Mouse (Mus musculus) cerebral cortex, adult 2 months (tissue): ENCODE measurements around the gene Tnfsfm13.

Experiments
- WGBS: fragments of 180-500 bp; shearing (Covaris S2); methylation state at CpG from one replicate; pipeline ENCODE4 v1.1.7; 2018; 5-methylcytosine and 5-hydroxymethylcytosine counted together

Tnfsfm13 gene

GRCm38 (mm10) chr11:69704613-69705010, 8.7 kb upstream of the Tnfsfm13 start:
- WGBS = 61% methylated on average over 2 of the region's 2 CpGs

GRCm38 (mm10) chr11:69703814-69704612, 8.1 kb upstream of the Tnfsfm13 start:
- WGBS = 68% methylated on average over 8 of the region's 8 CpGs

- 93% methylated on average over 3 of the region's 3 CpGs for WGBS
Measured at GRCm38 (mm10) chr11:69703381-69703780, 7.5 kb upstream of the Tnfsfm13 start.

- WGBS = 97% methylated on average over 10 of the region's 10 CpGs
Measured at GRCm38 (mm10) chr11:69702886-69703285, 7.0 kb upstream of the Tnfsfm13 start.

GRCm38 (mm10) chr11:69699595-69699994, 3.7 kb upstream of the Tnfsfm13 start:
- WGBS = 84% methylated on average over 1 of the region's 1 CpGs

- WGBS = 79% methylated on average over 5 of the region's 5 CpGs
Measured at GRCm38 (mm10) chr11:69698574-69698973, 2.7 kb upstream of the Tnfsfm13 start.

- WGBS = 95% methylated on average over 3 of the region's 3 CpGs
Measured at GRCm38 (mm10) chr11:69697396-69697795, 1.5 kb upstream of the Tnfsfm13 start.

- 14% methylated on average over 6 of the region's 6 CpGs for WGBS
Measured at GRCm38 (mm10) chr11:69695046-69695360, 895 bp downstream of the Tnfsfm13 start.

GRCm38 (mm10) chr11:69693421-69693965, 2.4 kb downstream of the Tnfsfm13 start:
- WGBS = 80% methylated on average over 11 of the region's 11 CpGs

GRCm38 (mm10) chr11:69692863-69693262, 3.0 kb downstream of the Tnfsfm13 start:
- 87% methylated on average over 6 of the region's 6 CpGs for WGBS

- 79% methylated on average over 9 of the region's 9 CpGs for WGBS
Measured at GRCm38 (mm10) chr11:69692196-69692811, 3.6 kb downstream of the Tnfsfm13 start.

GRCm38 (mm10) chr11:69689891-69690290, 6.0 kb downstream of the Tnfsfm13 start:
- WGBS = 100% methylated on average over 1 of the region's 1 CpGs

GRCm38 (mm10) chr11:69687061-69687460, 8.8 kb downstream of the Tnfsfm13 start:
- WGBS = 80% methylated on average over 5 of the region's 5 CpGs

- WGBS = 27% methylated on average over 4 of the region's 4 CpGs
Measured at GRCm38 (mm10) chr11:69686377-69686776, 9.5 kb downstream of the Tnfsfm13 start.

GRCm38 (mm10) chr11:69685526-69686148, 10.3 kb downstream of the Tnfsfm13 start, which contains the start of gene Tnfsf13:
Tnfsf13 (minus strand) TSS chr11:69685784.
- 36% methylated on average over 10 of the region's 10 CpGs for WGBS

- 92% methylated on average over 6 of the region's 6 CpGs for WGBS
Measured at GRCm38 (mm10) chr11:69684936-69685335, 11.0 kb downstream of the Tnfsfm13 start.

GRCm38 (mm10) chr11:69684128-69684745, 11.7 kb downstream of the Tnfsfm13 start:
- 88% methylated on average over 12 of the region's 12 CpGs for WGBS

- WGBS = 84% methylated on average over 7 of the region's 7 CpGs
Measured at GRCm38 (mm10) chr11:69683576-69683975, 12.3 kb downstream of the Tnfsfm13 start.

GRCm38 (mm10) chr11:69682840-69683533, 12.9 kb downstream of the Tnfsfm13 start:
- 14% methylated on average over 12 of the region's 12 CpGs for WGBS

GRCm38 (mm10) chr11:69682209-69682839, 13.6 kb downstream of the Tnfsfm13 start:
- WGBS = 15% methylated on average over 24 of the region's 24 CpGs
